Mouse (Mus musculus) stomach, embryonic 14.5 days (tissue): Measurements from ENCODE around the gene Serping1. TPM values are rescaled to one million over a fixed set of nuclear protein-coding genes. Genes with fewer than 3 reads are reported as not detected.

Experiments used
- ATAC-seq: fragments of 200-750 bp; cut with Nextera tagmentation; 2 replicates; pipeline ENCODE4 v1.8.0; 2017; ENCODE audit warnings: low read depth, moderate TSS enrichment; ENCODE audit not compliant: insufficient number of reproducible peaks, insufficient read depth, low FRiP score
- H3K27ac ChIP-seq: fragments of 300-500 bp; sonication (generic); 2 replicates; pipeline ENCODE4 v1.5.1; 2014; ENCODE audit warnings: mild to moderate bottlenecking, low read length, moderate library complexity, mixed read lengths
- H3K27me3 ChIP-seq: fragments of 300-500 bp; sonication (generic); 2 replicates; pipeline ENCODE4 v1.6.1; 2014; ENCODE audit warnings: low read length, control low read depth, mixed read lengths; ENCODE audit not compliant: control insufficient read depth, insufficient read depth
- H3K36me3 ChIP-seq: fragments of 300-500 bp; sonication (generic); 2 replicates; pipeline ENCODE4 v1.6.1; 2014; ENCODE audit warnings: mild to moderate bottlenecking, control low read depth, low read length, moderate library complexity, mixed read lengths; ENCODE audit not compliant: control insufficient read depth, insufficient read depth
- H3K4me1 ChIP-seq: fragments of 300-500 bp; sonication (generic); 2 replicates; pipeline ENCODE4 v1.6.1; 2014; ENCODE audit warnings: low read length, control low read depth, mixed read lengths; ENCODE audit not compliant: control insufficient read depth, insufficient read depth
- H3K4me2 ChIP-seq: fragments of 300-500 bp; sonication (generic); replicated peaks from 2 replicates; pipeline ENCODE4 v1.6.1; 2014; ENCODE audit warnings: low read depth, low read length, control low read depth
- H3K4me3 ChIP-seq: fragments of 300-500 bp; sonication (generic); 2 replicates; pipeline ENCODE4 v1.5.1; 2014; ENCODE audit warnings: low read depth, low read length, control low read depth
- H3K9ac ChIP-seq: fragments of 300-500 bp; sonication (generic); replicated peaks from 2 replicates; pipeline ENCODE4 v1.6.1; 2014; ENCODE audit warnings: low read depth, mild to moderate bottlenecking, control low read depth, low read length, moderate library complexity, mixed read lengths
- H3K9me3 ChIP-seq: fragments of 300-500 bp; sonication (generic); 2 replicates; pipeline ENCODE4 v1.6.1; 2016; ENCODE audit warnings: low read depth, low read length, control low read depth; ENCODE audit not compliant: control insufficient read depth
- WGBS: fragments of 180-500 bp; shearing (Covaris S2); extraction: QIAGEN DNeasy Blood & Tissue Kit; methylation state at CpG from one replicate; pipeline ENCODE4 v1.1.7; 2014; 5-methylcytosine and 5-hydroxymethylcytosine counted together
- polyA plus RNA-seq: library from polyadenylated mRNA; unstranded; fragments of >200 nt; fragmentation: Nextera tagmentation; extraction: Ambion mirVana; gene quantifications from 2 replicates; pipeline ENCODE4 v1.2.1, GENCODE M21; 2014

Serping1 gene
- polyA plus RNA-seq, 1 experiment from 2014 or later = 93.7 TPM

DNA sequence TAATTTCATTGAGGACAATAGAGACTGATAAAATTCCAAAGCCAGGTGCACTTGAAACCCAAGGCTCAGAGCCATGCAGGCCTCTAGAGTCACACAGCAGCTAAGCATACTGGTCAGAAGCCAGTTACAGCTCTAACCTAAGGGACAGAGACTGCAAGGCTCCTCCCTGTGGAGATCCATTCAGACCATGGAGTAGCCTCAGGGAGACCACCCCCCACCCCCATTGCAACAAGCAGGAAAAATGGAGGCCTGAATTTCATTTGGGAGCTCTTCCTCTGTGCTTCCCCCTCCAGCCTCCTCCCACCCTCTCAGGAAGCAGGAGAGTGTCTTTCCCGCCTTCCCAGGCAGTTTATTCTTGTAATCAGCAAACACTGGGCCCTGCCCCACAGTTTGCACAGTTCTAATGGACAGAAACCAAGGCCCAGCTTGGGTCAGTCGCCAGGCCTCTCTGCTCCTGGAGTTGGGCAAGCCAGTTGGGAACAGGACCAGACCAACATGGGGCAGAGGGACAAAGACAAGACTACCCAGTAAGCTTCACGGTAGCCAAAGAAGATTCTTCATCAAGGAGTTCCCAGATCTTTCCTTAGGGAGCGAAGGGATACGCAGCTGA is 33.3 kb downstream of the Serping1 start:
- no peak for ATAC-seq
- Histone ChIP-seq H3K4me1 (peaks cover 48% of the 10 kb centered on the region), H3K4me2 (peak overlapping the region; percentile 77), H3K27me3 (no peaks in the 10 kb centered on the region), H3K9ac (peak overlapping the region; percentile 98), H3K9me3 (no peaks in the 10 kb centered on the region), H3K4me3 (peak overlapping the region; percentile 92), H3K36me3 (peaks cover 10% of the 10 kb centered on the region; the same call in 1 of the 2 replicates), H3K27ac (peak overlapping the region; percentile 100)
- 4% methylated on average over 5 of the region's 5 CpGs for WGBS

- H3K4me3 ChIP-seq = peak overlapping the region; percentile 92; the same call in 1 of the 2 replicates
- peak overlapping the region; percentile 77 for H3K4me2 ChIP-seq
- peaks cover 60% of the 10 kb centered on the region for H3K4me1 ChIP-seq
- 69% methylated on average over 15 of the region's 15 CpGs for WGBS
- H3K27me3 ChIP-seq = no peaks in the 10 kb centered on the region
- peaks cover 10% of the 10 kb centered on the region; the same call in 1 of the 2 replicates for H3K36me3 ChIP-seq
- H3K27ac ChIP-seq = no peak overlapping the region; the same call in 1 of the 2 replicates
- no peak for ATAC-seq
- H3K9me3 ChIP-seq = no peaks in the 10 kb centered on the region
- no peak overlapping the region for H3K9ac ChIP-seq
These were observed 34.5 kb downstream of the Serping1 start for GRCm38 (mm10) chr2:84740608-84741333.

DNA sequence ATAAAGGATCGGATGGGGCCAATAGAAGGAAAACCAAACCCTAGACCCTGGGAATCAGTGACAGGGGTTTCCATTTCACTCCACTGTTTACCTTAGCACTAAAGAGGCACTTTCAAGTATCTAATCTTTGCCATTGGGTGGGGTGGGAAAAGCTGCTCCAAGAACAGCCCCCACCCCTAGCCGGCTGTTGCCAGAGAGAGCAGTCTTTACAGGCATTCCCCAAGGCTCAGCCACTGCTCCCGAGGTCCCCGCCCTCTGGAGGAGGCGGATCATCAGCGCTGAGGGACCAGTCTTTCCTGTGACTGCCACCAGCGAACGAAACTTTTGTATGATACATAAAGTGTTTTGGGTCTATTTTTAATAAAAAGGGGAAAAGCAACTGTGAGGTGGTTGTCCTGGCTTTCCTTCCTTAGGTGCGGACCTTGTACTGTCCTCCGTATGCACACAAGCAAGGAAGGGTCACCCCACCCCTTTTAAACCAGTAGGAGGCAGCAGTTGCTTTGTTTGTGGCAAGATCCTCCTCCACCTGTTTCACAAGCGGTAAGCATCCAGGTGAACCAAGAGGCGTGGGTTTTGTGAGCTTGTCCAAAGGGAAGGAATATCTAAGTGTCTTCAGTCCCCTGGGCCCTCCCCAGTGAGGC is 36.9 kb downstream of the Serping1 start:
- no peak overlapping the region; the same call in 1 of the 2 replicates for H3K4me3 ChIP-seq
- H3K9me3 ChIP-seq = no peaks in the 10 kb centered on the region
- no peaks in the 10 kb centered on the region for H3K27me3 ChIP-seq
- no peak overlapping the region for H3K9ac ChIP-seq
- H3K36me3 ChIP-seq = peaks cover 10% of the 10 kb centered on the region; the same call in 1 of the 2 replicates
- peak overlapping the region; percentile 33 for H3K4me2 ChIP-seq
- 1% methylated on average over 12 of the region's 12 CpGs for WGBS
- ATAC-seq = peak; percentile 16; the same call in 1 of the 2 replicates
- peaks cover 57% of the 10 kb centered on the region for H3K4me1 ChIP-seq
- peak overlapping the region; percentile 48; the same call in 1 of the 2 replicates for H3K27ac ChIP-seq

DNA sequence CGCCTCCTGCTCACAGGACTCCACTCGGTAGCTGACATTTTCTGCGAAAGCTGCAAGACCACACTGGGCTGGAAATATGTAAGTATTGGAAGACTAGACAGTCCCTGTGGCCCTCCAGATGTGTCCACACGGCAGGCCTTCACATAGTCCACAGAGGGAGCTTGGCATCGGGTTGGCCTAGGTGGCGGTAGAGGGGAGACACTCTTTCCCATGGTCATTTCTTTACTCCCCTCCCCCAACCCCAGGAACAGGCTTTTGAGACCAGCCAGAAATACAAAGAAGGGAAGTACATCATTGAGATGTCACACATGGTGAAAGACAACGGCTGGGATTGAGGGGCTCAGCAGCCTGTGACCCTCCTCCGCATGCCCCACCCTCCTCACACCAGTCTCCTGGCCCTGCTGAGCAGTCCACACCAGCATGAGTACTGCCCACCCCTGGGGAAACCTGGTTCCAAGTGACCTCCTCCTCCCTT is 37.8 kb downstream of the Serping1 start:
- Histone ChIP-seq H3K36me3 (peaks cover 10% of the 10 kb centered on the region; the same call in 1 of the 2 replicates), H3K9ac (no peak overlapping the region), H3K4me1 (peaks cover 57% of the 10 kb centered on the region)

DNA sequence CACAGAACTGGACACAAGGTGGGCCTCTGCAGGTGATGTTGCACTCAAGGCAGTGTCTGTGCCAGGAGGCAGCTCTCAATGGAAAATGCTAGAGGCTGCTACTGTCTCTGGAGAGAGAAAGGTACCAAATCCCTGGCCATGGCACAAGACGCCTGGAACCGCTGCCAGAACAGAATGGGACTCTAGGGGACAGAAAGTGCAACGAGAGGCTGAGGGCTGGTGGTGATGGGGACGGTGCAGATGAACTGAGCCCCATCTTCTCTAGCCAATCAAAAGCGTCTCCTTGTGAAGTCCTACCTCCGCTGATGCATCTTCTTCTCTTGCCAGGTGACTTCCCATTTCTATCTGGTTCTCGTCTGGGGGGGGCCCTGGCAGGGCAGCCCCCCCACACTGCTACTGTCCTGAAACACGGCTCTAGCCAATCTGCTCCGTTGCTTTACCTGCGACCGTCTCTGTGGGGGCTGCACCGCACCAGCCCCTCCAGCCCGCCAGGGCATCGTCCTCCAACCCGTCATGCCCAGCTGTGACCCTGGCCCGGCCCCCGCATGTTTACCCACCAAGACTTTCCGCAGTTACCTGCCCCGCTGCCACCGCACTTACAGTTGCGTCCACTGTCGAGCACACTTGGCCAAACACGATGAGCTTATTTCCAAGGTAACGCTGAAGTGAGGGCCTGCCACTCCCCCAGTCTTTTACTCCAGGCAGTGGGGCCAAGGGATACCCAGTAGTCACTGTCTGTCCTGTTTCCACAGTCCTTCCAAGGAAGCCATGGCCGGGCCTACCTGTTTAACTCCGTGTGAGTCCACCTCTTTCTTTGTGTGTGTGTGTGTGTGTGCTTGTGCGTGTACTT is 38.7 kb downstream of the Serping1 start:
- 0 out of 2 replicates have a peak overlapping the region, but pooled peaks have one; percentile 6 for H3K4me3 ChIP-seq
- peaks cover 55% of the 10 kb centered on the region for H3K4me1 ChIP-seq
- H3K27ac ChIP-seq = peak overlapping the region; percentile 75
- H3K9ac ChIP-seq = no peak overlapping the region
- H3K27me3 ChIP-seq = no peaks in the 10 kb centered on the region
- ATAC-seq = no peak
- peaks cover 9% of the 10 kb centered on the region; the same call in 1 of the 2 replicates for H3K36me3 ChIP-seq
- H3K4me2 ChIP-seq = peak overlapping the region; percentile 32
- no peaks in the 10 kb centered on the region for H3K9me3 ChIP-seq
- 4% methylated on average over 27 of the region's 27 CpGs for WGBS

More for the DNA sequence above, 37.8 kb downstream of the Serping1 start:
- no peak overlapping the region for H3K4me3 ChIP-seq
- WGBS = 1% methylated on average over 8 of the region's 8 CpGs
- peak overlapping the region; percentile 32 for H3K4me2 ChIP-seq
- H3K9me3 ChIP-seq = no peaks in the 10 kb centered on the region
- H3K27me3 ChIP-seq = no peaks in the 10 kb centered on the region
- peak overlapping the region; percentile 75 for H3K27ac ChIP-seq
- peak; percentile 44; the same call in 1 of the 2 replicates for ATAC-seq

GRCm38 (mm10) chr2:84735346-84735920 is 39.8 kb downstream of the Serping1 start:
- ATAC-seq = peak; percentile 12; the same call in 1 of the 2 replicates

GRCm38 (mm10) chr2:84734919-84735318 is 40.3 kb downstream of the Serping1 start:
- Histone ChIP-seq H3K4me1 (peaks cover 42% of the 10 kb centered on the region), H3K27me3 (no peaks in the 10 kb centered on the region), H3K27ac (no peak overlapping the region), H3K4me2 (peak overlapping the region; percentile 66), H3K9ac (no peak overlapping the region), H3K36me3 (no peaks in the 10 kb centered on the region), H3K9me3 (no peaks in the 10 kb centered on the region), H3K4me3 (peak overlapping the region; percentile 39)
- no peak for ATAC-seq
- 8% methylated on average over 2 of the region's 2 CpGs for WGBS

More at GRCm38 (mm10) chr2:84735346-84735920, 39.8 kb downstream of the Serping1 start:
- Histone ChIP-seq H3K4me2 (peak overlapping the region; percentile 66), H3K9me3 (no peaks in the 10 kb centered on the region), H3K9ac (no peak overlapping the region), H3K4me3 (peak overlapping the region; percentile 39; the same call in 1 of the 2 replicates), H3K27ac (0 out of 2 replicates have a peak overlapping the region, but pooled peaks have one; percentile 10), H3K4me1 (peaks cover 45% of the 10 kb centered on the region), H3K36me3 (no peaks in the 10 kb centered on the region), H3K27me3 (no peaks in the 10 kb centered on the region)
- 19% methylated on average over 7 of the region's 7 CpGs for WGBS
